Mouse (Mus musculus): ENCODE results near the gene Sfr1. TPM values are rescaled to one million over a fixed set of nuclear protein-coding genes. Genes with fewer than 3 reads are reported as not detected.

Gene Sfr1
- polyA plus RNA-seq, 1 experiment from 2014 or later: 283 TPM

GRCm38 (mm10) chr19:47783898-47784297, 52.4 kb downstream of the Sfr1 start:
- WGBS: 81% methylated on average over 6 of the region's 6 CpGs
- Histone ChIP-seq H3K9me3 (ENCODE audit: low read depth, low read length) (no peaks in the 10 kb centered on the region), H3K9ac (no peak overlapping the region), H3K36me3 (ENCODE audit: insufficient read depth) (no peaks in the 10 kb centered on the region), H3K4me3 (ENCODE audit: low read depth, low read length) (no peak overlapping the region), H3K4me2 (no peak overlapping the region), H3K27ac (ENCODE audit: low read depth) (no peak overlapping the region), H3K4me1 (ENCODE audit: insufficient read depth) (no peaks in the 10 kb centered on the region), H3K27me3 (ENCODE audit: insufficient read depth, low read length) (no peaks in the 10 kb centered on the region)
- ATAC-seq (ENCODE audit: insufficient read depth): no peak
- TF ChIP-seq CTCF (IDR thresholded peaks at IDR 0.05; ENCODE audit: low read depth): no peak
- no peak for DNase-seq

Small RNA genes lying within 50 kb of the gene (microRNA-seq; reads per million reads assigned to microRNA genes)
- gene Mir8090 (ENCODE audit: borderline number of aligned reads): not detected

Other genes with a start within 250 kb of the Sfr1 start
- 55.5 and 65.5 TPM in 2 replicates for gene Stn1, start 194.2 kb upstream of the Sfr1 start, polyA plus RNA-seq (2014; fragmentation: Nextera tagmentation; extraction: Ambion mirVana)
- 20.6 and 21.2 TPM in 2 replicates for gene Slk, start 152.0 kb upstream of the Sfr1 start, polyA plus RNA-seq (2014; fragmentation: Nextera tagmentation; extraction: Ambion mirVana)
- 1.8 TPM in 2 replicates for gene Col17a1, start 39.6 kb upstream of the Sfr1 start, polyA plus RNA-seq (2014; fragmentation: Nextera tagmentation; extraction: Ambion mirVana)
- 80.5 and 80.6 TPM in 2 replicates for gene Gsto1, start 123.3 kb downstream of the Sfr1 start, polyA plus RNA-seq (2014; fragmentation: Nextera tagmentation; extraction: Ambion mirVana)
- gene Gsto2, start 133.9 kb downstream of the Sfr1 start, polyA plus RNA-seq (2014; fragmentation: Nextera tagmentation; extraction: Ambion mirVana): 0.72 and 1.4 TPM in 2 replicates
- 0.14 and 0.15 TPM in 2 replicates for gene Cfap43, start 187.6 kb downstream of the Sfr1 start, polyA plus RNA-seq (2014; fragmentation: Nextera tagmentation; extraction: Ambion mirVana)
- gene Itprip, start 187.6 kb downstream of the Sfr1 start, polyA plus RNA-seq (2014; fragmentation: Nextera tagmentation; extraction: Ambion mirVana): 14.7 and 15.2 TPM in 2 replicates
- gene Cfap58, start 206.0 kb downstream of the Sfr1 start, polyA plus RNA-seq (2014; fragmentation: Nextera tagmentation; extraction: Ambion mirVana): 0.14 TPM in 1 of 2 replicates, not detected in the other

All from lung, embryonic 14.5 days (tissue).